Mouse (Mus musculus) heart, adult 2 months (tissue): ENCODE data around the gene Prss30. TPM values are rescaled to one million over a fixed set of nuclear protein-coding genes. Genes with fewer than 3 reads are reported as not detected.
A peak's percentile ranks its signal among the peaks of the same experiment; 100 is the strongest.

Experiments used
- DNase-seq, 2 experiments: peaks; one replicate each; pipeline ENCODE4 v3.0.0; 2021
- H3K27ac ChIP-seq: fragments of 200-600 bp; 2 replicates; pipeline ENCODE4 v1.8.1; 2022
- H3K27me3 ChIP-seq: fragments of 200-500 bp; 2 replicates; pipeline ENCODE4 v1.6.1; 2012; ENCODE audit warnings: mild to moderate bottlenecking, low read length, inconsistent platforms, mixed read lengths; ENCODE audit not compliant: control insufficient read depth, insufficient read depth
- H3K36me3 ChIP-seq: fragments of 200-500 bp; 2 replicates; pipeline ENCODE4 v1.6.1; 2012; ENCODE audit warnings: low read length, inconsistent platforms; ENCODE audit not compliant: control insufficient read depth, insufficient read depth
- H3K4me1 ChIP-seq: fragments of 200-500 bp; 2 replicates; pipeline ENCODE4 v1.6.1; 2011; ENCODE audit warnings: low read length; ENCODE audit not compliant: control insufficient read depth, insufficient read depth
- H3K4me3 ChIP-seq: fragments of 200-600 bp; 2 replicates; pipeline ENCODE4 v1.8.1; 2022
- H3K79me2 ChIP-seq: fragments of 200-500 bp; replicated peaks from 2 replicates; pipeline ENCODE4 v1.6.1; 2012; ENCODE audit warnings: mild to moderate bottlenecking, inconsistent platforms, low read length, moderate library complexity, mixed read lengths; ENCODE audit not compliant: control insufficient read depth, insufficient read depth
- H3K9ac ChIP-seq: fragments of 200-500 bp; 2 replicates; pipeline ENCODE4 v1.6.1; 2012; ENCODE audit warnings: low read depth, mild to moderate bottlenecking, control low read depth, inconsistent platforms, low read length, mixed read lengths
- CTCF ChIP-seq: fragments of 200-600 bp; IDR thresholded peaks from 2 replicates; pipeline ENCODE4 v1.8.1; 2022; ENCODE audit warnings: antibody characterized with exemption, mild to moderate bottlenecking, moderate library complexity
- EP300 ChIP-seq: fragments of 200-500 bp; IDR thresholded peaks from 2 replicates; pipeline ENCODE4 v1.6.1; 2011; ENCODE audit warnings: low read depth, low read length, control low read depth; ENCODE audit not compliant: insufficient read depth
- POLR2A ChIP-seq: fragments of 200-500 bp; IDR thresholded peaks from 2 replicates; pipeline ENCODE4 v1.6.1; 2011; ENCODE audit warnings: mild to moderate bottlenecking, low read depth, low read length, control low read depth; ENCODE audit not compliant: insufficient read depth
- WGBS: fragments of 180-500 bp; shearing (Covaris S2); methylation state at CpG from one replicate; pipeline ENCODE4 v1.1.7; 2018; 5-methylcytosine and 5-hydroxymethylcytosine counted together
- intact Hi-C: fragments of 180-260 bp; cut with DNase I; formaldehyde crosslinking; loops from one replicate; pipeline ENCODE4 v1.15.1; 2025
- polyA plus RNA-seq: library from polyadenylated mRNA; depleted of rRNA; stranded (reverse); fragments of >200 nt; gene quantifications from 2 replicates; pipeline ENCODE4 v1.2.3, GENCODE M21; 2012
- total RNA-seq, 2 experiments: library from RNA; stranded (reverse); gene quantifications; 2 replicates each; pipeline ENCODE4 v1.2.3; 2021

The Prss30 gene
- total and polyA plus RNA-seq, 3 experiments: 0.12 TPM; not detected in 2

DNA sequence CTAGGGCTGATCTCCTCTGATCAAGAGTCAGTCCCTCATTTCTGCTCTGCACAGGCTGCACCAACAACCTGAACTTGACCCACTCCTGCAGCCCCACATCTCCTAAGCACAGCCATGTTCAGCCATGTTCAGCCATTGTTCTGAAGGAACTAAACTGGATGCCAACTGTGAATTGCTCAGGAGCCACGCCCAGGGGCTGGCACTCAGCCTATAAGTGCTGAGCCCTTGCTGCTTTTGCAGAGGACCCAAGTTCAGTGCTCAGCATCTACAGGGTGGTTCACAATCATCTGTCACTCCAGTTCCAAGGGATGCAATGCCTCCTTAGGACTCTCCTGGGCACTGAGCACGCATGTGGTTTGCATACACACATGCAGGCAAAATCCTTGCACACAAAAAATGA lies 32.6 kb upstream of the Prss30 start:
- intact Hi-C loops: no loop called here
- Histone ChIP-seq H3K4me3 (no peak overlapping the region), H3K27ac (no peak overlapping the region), H3K36me3 (no peaks in the 10 kb centered on the region), H3K27me3 (no peaks in the 10 kb centered on the region), H3K79me2 (no peaks in the 10 kb centered on the region), H3K9ac (no peak overlapping the region), H3K4me1 (no peaks in the 10 kb centered on the region)
- DNase-seq: no peak
- 81% methylated on average over 2 of the region's 2 CpGs for WGBS
- TF ChIP-seq EP300: no peak
- TF ChIP-seq POLR2A: no peak
- TF ChIP-seq CTCF: no peak

DNA sequence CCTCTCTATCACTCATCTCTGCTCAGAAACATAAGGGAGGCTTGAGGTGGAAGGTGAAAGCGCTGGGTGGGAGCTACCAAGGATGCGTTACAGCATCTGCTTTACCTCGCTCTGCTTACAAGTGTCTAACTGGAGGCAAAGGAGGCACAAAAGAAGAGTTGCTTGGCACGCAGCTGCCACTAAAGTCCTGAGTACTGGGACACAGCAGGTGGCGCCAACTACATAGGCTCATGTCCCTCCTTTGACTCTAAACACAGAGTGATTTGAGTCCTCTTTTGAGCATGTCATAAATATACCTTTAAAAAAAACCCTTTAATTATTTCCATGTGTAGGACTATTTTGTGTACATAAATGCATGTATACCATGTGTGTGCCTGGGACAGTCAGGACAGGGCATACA lies 29.3 kb upstream of the Prss30 start:
- H3K27me3 ChIP-seq: no peaks in the 10 kb centered on the region
- no peaks in the 10 kb centered on the region for H3K4me1 ChIP-seq
- H3K36me3 ChIP-seq: no peaks in the 10 kb centered on the region
- TF ChIP-seq EP300: no peak
- TF ChIP-seq CTCF: peak; percentile 33; the same call in 1 of the 2 replicates
- intact Hi-C loops: no loop called here
- no peak overlapping the region for H3K27ac ChIP-seq
- H3K79me2 ChIP-seq: no peaks in the 10 kb centered on the region
- no peak for DNase-seq
- no peak overlapping the region for H3K9ac ChIP-seq
- no peak overlapping the region for H3K4me3 ChIP-seq
- 57% methylated on average over 5 of the region's 5 CpGs for WGBS

DNA sequence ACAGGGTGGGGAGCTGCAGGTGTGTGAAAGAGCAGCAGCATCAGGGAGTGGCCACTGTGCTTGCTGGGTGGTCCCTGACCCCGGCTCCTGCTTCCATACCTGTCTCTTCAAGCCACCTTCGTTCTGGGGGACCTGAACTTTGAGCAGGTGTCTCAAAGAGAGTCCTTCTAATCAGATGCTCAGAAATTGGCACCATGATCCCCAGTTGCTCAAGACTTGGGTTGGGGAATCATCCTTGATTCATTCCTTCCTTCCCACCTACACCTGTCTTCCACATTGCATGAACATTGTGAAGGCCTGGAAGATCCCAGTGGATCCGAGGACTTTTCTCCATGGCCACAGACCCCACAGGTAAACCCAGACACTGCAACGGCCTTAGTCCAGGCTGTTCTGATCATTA lies 27.7 kb upstream of the Prss30 start:
- Histone ChIP-seq H3K4me3 (no peak overlapping the region), H3K27me3 (no peaks in the 10 kb centered on the region), H3K4me1 (no peaks in the 10 kb centered on the region), H3K9ac (no peak overlapping the region), H3K27ac (no peak overlapping the region), H3K79me2 (no peaks in the 10 kb centered on the region), H3K36me3 (no peaks in the 10 kb centered on the region)
- DNase-seq: no peak
- 63% methylated on average over 4 of the region's 4 CpGs for WGBS
- intact Hi-C loops: no loop called here
- no peak for TF ChIP-seq POLR2A
- no peak for TF ChIP-seq EP300
- no peak for TF ChIP-seq CTCF

GRCm38 (mm10) chr17:24007391-24007790 lies 27.0 kb upstream of the Prss30 start:
- no peaks in the 10 kb centered on the region for H3K27me3 ChIP-seq
- no peaks in the 10 kb centered on the region for H3K4me1 ChIP-seq
- peak in 1 of 2 experiments; percentile 23 for DNase-seq
- no peaks in the 10 kb centered on the region for H3K36me3 ChIP-seq
- intact Hi-C loops: no loop called here
- 25% methylated on average over 1 of the region's 1 CpGs for WGBS
- H3K4me3 ChIP-seq: no peak overlapping the region
- TF ChIP-seq CTCF (no peak), POLR2A (no peak), EP300 (no peak)
- H3K27ac ChIP-seq: no peak overlapping the region
- H3K79me2 ChIP-seq: no peaks in the 10 kb centered on the region
- no peak overlapping the region for H3K9ac ChIP-seq

- no peaks in the 10 kb centered on the region for H3K4me1 ChIP-seq
- 44% methylated on average over 2 of the region's 2 CpGs for WGBS
- no peak overlapping the region for H3K9ac ChIP-seq
- H3K36me3 ChIP-seq: no peaks in the 10 kb centered on the region
- TF ChIP-seq EP300: no peak
- TF ChIP-seq CTCF: no peak
- no peak for TF ChIP-seq POLR2A
- H3K27ac ChIP-seq: no peak overlapping the region
- H3K27me3 ChIP-seq: no peaks in the 10 kb centered on the region
- DNase-seq: no peak
- no peaks in the 10 kb centered on the region for H3K79me2 ChIP-seq
- intact Hi-C loops: no loop called here
- no peak overlapping the region for H3K4me3 ChIP-seq
Measured at GRCm38 (mm10) chr17:24006930-24007329, 26.6 kb upstream of the Prss30 start.

- 93% methylated on average over 3 of the region's 3 CpGs for WGBS
Measured at GRCm38 (mm10) chr17:24005049-24005448, 24.7 kb upstream of the Prss30 start.

More at GRCm38 (mm10) chr17:24005049-24005448, 24.7 kb upstream of the Prss30 start:
- Histone ChIP-seq H3K9ac (no peak overlapping the region), H3K4me3 (no peak overlapping the region), H3K27me3 (no peaks in the 10 kb centered on the region), H3K36me3 (no peaks in the 10 kb centered on the region), H3K27ac (no peak overlapping the region), H3K4me1 (no peaks in the 10 kb centered on the region), H3K79me2 (no peaks in the 10 kb centered on the region)
- intact Hi-C loops: no loop called here
- TF ChIP-seq POLR2A (no peak), CTCF (no peak), EP300 (no peak)
- no peak for DNase-seq
